9 mouse cellular contexts compared by ENCODE assay signal in genomic region chr11:96074351-96075176, GRCm38 (mm10). TPM values are rescaled to one million over a fixed set of nuclear protein-coding genes. Genes with fewer than 3 reads are reported as not detected.
DNase-seq lines count a peak whose midpoint lies in the region; ATAC-seq and TF ChIP-seq lines count a peak whose summit lies in the region.
"Had no signal": no experiment of that assay in that cellular context is flagged by ENCODE, and none has a peak within 500 bp of the region (broad histone marks: within the 10 kb centered on the region; RNA-seq: fewer than 3 reads in every experiment).

No protein-coding gene starts in this region.

- H3K4me3 ChIP-seq in forebrain, embryonic 12.5 days (replicated peaks) = peak overlapping the region; percentile 72
- peak overlapping the region; percentile 83 for H3K4me3 ChIP-seq in kidney, adult 2 months (ENCODE audit: insufficient read depth, low read depth, low read length)
- H3K4me3 ChIP-seq in midbrain, embryonic 15.5 days = peak overlapping the region; percentile 89

- H3K4me2 ChIP-seq in forebrain, embryonic 12.5 days = peak overlapping the region; percentile 75
- H3K4me2 ChIP-seq in midbrain, embryonic 15.5 days = peak overlapping the region; percentile 86

- H3K36me3 ChIP-seq in forebrain, embryonic 12.5 days (replicated peaks) = peaks cover 32% of the 10 kb centered on the region
- no peaks in the 10 kb centered on the region; the same call in 1 of the 2 replicates for H3K36me3 ChIP-seq in kidney, adult 2 months (ENCODE audit: control insufficient read depth, insufficient read depth, low read length)
- H3K36me3 ChIP-seq in midbrain, embryonic 15.5 days (replicated peaks) = peaks cover 7% of the 10 kb centered on the region; the same call in 1 of the 2 replicates

- TF ChIP-seq CTCF in kidney, adult 2 months (conservative IDR thresholded peaks at IDR 0.05; ENCODE audit: insufficient read depth, insufficient read length, low read depth, low read length) = no peak

- peak; percentile 36 for DNase-seq in layer of hippocampus, adult 11-12 months (ENCODE audit: low spot score)
- DNase-seq in layer of hippocampus, adult 9-10 months (ENCODE audit: low spot score) = no peak
- DNase-seq in NIH3T3 (ENCODE audit: low read depth) = peak; percentile 50
- peak; percentile 34 for DNase-seq in kidney, adult 2 months

- H3K4me1 ChIP-seq in forebrain, embryonic 12.5 days = peaks cover 13% of the 10 kb centered on the region
- H3K4me1 ChIP-seq in kidney, adult 2 months (ENCODE audit: control insufficient read depth, insufficient read depth, low read length) = no peaks in the 10 kb centered on the region; the same call in 1 of the 2 replicates
- peaks cover 22% of the 10 kb centered on the region for H3K4me1 ChIP-seq in midbrain, embryonic 15.5 days

- WGBS in forebrain, embryonic 12.5 days = 34% methylated on average over 17 of the region's 17 CpGs
- WGBS in kidney, adult 2 months = 5% methylated on average over 17 of the region's 17 CpGs
- WGBS in midbrain, embryonic 15.5 days = 27% methylated on average over 17 of the region's 17 CpGs

- no peak for TF ChIP-seq POLR2A in kidney, adult 2 months (IDR thresholded peaks at IDR 0.05; ENCODE audit: low read depth, low read length)

- peak overlapping the region; percentile 57 for H3K27ac ChIP-seq in forebrain, embryonic 12.5 days
- peak overlapping the region; percentile 96 for H3K27ac ChIP-seq in kidney, adult 2 months (ENCODE audit: insufficient read depth, low read depth, low read length)
- H3K27ac ChIP-seq in midbrain, embryonic 15.5 days = peak overlapping the region; percentile 80

- H3K9ac ChIP-seq in forebrain, embryonic 12.5 days = peak overlapping the region; percentile 77
- H3K9ac ChIP-seq in midbrain, embryonic 15.5 days = peak overlapping the region; percentile 88

- no peaks in the 10 kb centered on the region for H3K9me3 ChIP-seq in forebrain, embryonic 12.5 days
- no peaks in the 10 kb centered on the region for H3K9me3 ChIP-seq in midbrain, embryonic 15.5 days

- H3K27me3 ChIP-seq in forebrain, embryonic 12.5 days = no peaks in the 10 kb centered on the region; the same call in 1 of the 2 replicates
- no peaks in the 10 kb centered on the region for H3K27me3 ChIP-seq in kidney, adult 2 months (replicated peaks; ENCODE audit: control insufficient read depth, insufficient read depth, low read length)
- no peaks in the 10 kb centered on the region for H3K27me3 ChIP-seq in midbrain, embryonic 15.5 days (replicated peaks)

- no peak for ATAC-seq in forebrain, embryonic 12.5 days (ENCODE audit: low FRiP score)
- ATAC-seq in midbrain, embryonic 15.5 days (replicated peaks) = no peak
- no peak for ATAC-seq in erythroid progenitor cell, adult 5-6 weeks (replicated peaks; ENCODE audit: low FRiP score, poor library complexity, severe bottlenecking)
- no peak for ATAC-seq in frontal cortex, adult (ENCODE audit: low TSS enrichment)

RNA-seq across cellular contexts. Expression of gene Atp5g1, which starts 0.9 kb away (rescaled TPM):
- 379 and 385 TPM in 2 replicates for polyA plus RNA-seq in forebrain, embryonic 12.5 days (2016; fragmentation: Nextera tagmentation; extraction: Ambion mirVana)
- 1,915 and 2,050 TPM in 2 replicates for polyA plus RNA-seq in kidney, adult 2 months (2012; rRNA removed)
- polyA plus RNA-seq in midbrain, embryonic 15.5 days (2015; fragmentation: Nextera tagmentation; extraction: Ambion mirVana) = 546 and 607 TPM in 2 replicates
- total RNA-seq in erythroid progenitor cell, adult 5-6 weeks (2015; ENCODE audit: low replicate concordance) = 98.9 and 122 TPM in 2 replicates
- 9.5 and 20.2 TPM in 2 replicates for total RNA-seq in erythroid progenitor cell, adult 5-6 weeks (2017; ENCODE audit: low replicate concordance)

RNA-seq across cellular contexts. Expression of gene Ube2z, which starts 9.4 kb away (rescaled TPM):
- 30.4 and 33.8 TPM in 2 replicates for polyA plus RNA-seq in forebrain, embryonic 12.5 days (2016; fragmentation: Nextera tagmentation; extraction: Ambion mirVana)
- polyA plus RNA-seq in kidney, adult 2 months (2012; rRNA removed) = 36.0 and 38.8 TPM in 2 replicates
- polyA plus RNA-seq in midbrain, embryonic 15.5 days (2015; fragmentation: Nextera tagmentation; extraction: Ambion mirVana) = 41.4 and 44.0 TPM in 2 replicates
- 18.7 and 19.7 TPM in 2 replicates for total RNA-seq in erythroid progenitor cell, adult 5-6 weeks (2015; ENCODE audit: low replicate concordance)
- 9.7 and 26.2 TPM in 2 replicates for total RNA-seq in erythroid progenitor cell, adult 5-6 weeks (2017; ENCODE audit: low replicate concordance)

RNA-seq across cellular contexts. Expression of gene Calcoco2, which starts 37.2 kb away (rescaled TPM):
- not detected in 2 replicates for polyA plus RNA-seq in forebrain, embryonic 12.5 days (2016; fragmentation: Nextera tagmentation; extraction: Ambion mirVana)
- polyA plus RNA-seq in kidney, adult 2 months (2012; rRNA removed) = not detected in 2 replicates
- not detected in 2 replicates for polyA plus RNA-seq in midbrain, embryonic 15.5 days (2015; fragmentation: Nextera tagmentation; extraction: Ambion mirVana)
- not detected in 2 replicates for total RNA-seq in erythroid progenitor cell, adult 5-6 weeks (2015; ENCODE audit: low replicate concordance)
- not detected in 2 replicates for total RNA-seq in erythroid progenitor cell, adult 5-6 weeks (2017; ENCODE audit: low replicate concordance)
- polyA plus RNA-seq: brain, embryonic 14.5 days had no signal

RNA-seq across cellular contexts. Expression of gene Snf8, which starts 39.9 kb away (rescaled TPM):
- polyA plus RNA-seq in forebrain, embryonic 12.5 days (2016; fragmentation: Nextera tagmentation; extraction: Ambion mirVana) = 107 and 109 TPM in 2 replicates
- 35.5 and 45.9 TPM in 2 replicates for polyA plus RNA-seq in kidney, adult 2 months (2012; rRNA removed)
- polyA plus RNA-seq in midbrain, embryonic 15.5 days (2015; fragmentation: Nextera tagmentation; extraction: Ambion mirVana) = 137 TPM in 2 replicates
- 22.0 and 55.8 TPM in 2 replicates for total RNA-seq in erythroid progenitor cell, adult 5-6 weeks (2015; ENCODE audit: low replicate concordance)
- 5.6 and 25.9 TPM in 2 replicates for total RNA-seq in erythroid progenitor cell, adult 5-6 weeks (2017; ENCODE audit: low replicate concordance)

RNA-seq across cellular contexts. Expression of gene Gip, which starts 50.2 kb away (rescaled TPM):
- polyA plus RNA-seq in forebrain, embryonic 12.5 days (2016; fragmentation: Nextera tagmentation; extraction: Ambion mirVana) = not detected in 2 replicates
- polyA plus RNA-seq in kidney, adult 2 months (2012; rRNA removed) = not detected in 2 replicates
- not detected in 2 replicates for polyA plus RNA-seq in midbrain, embryonic 15.5 days (2015; fragmentation: Nextera tagmentation; extraction: Ambion mirVana)
- total RNA-seq in erythroid progenitor cell, adult 5-6 weeks (2015; ENCODE audit: low replicate concordance) = not detected in 2 replicates
- total RNA-seq in erythroid progenitor cell, adult 5-6 weeks (2017; ENCODE audit: low replicate concordance) = not detected in 2 replicates
- polyA plus RNA-seq: brain, embryonic 14.5 days had no signal
